Mouse (Mus musculus) neural tube, embryonic 11.5 days (tissue): ENCODE results near the gene Rack1. TPM values are rescaled to one million over a fixed set of nuclear protein-coding genes. Genes with fewer than 3 reads are reported as not detected.

Source experiments
- ATAC-seq: fragments of 200-750 bp; cut with Nextera tagmentation; 2 replicates; pipeline ENCODE4 v1.8.0; 2017; ENCODE audit warnings: moderate number of reproducible peaks, mild to moderate bottlenecking, moderate TSS enrichment, moderate library complexity; ENCODE audit not compliant: insufficient read depth, low FRiP score, low TSS enrichment
- DNase-seq: peaks from one replicate; pipeline ENCODE4 v3.0.0-alpha.2; 2015; ENCODE audit warnings: low spot score
- H3K27ac ChIP-seq: fragments of 300-500 bp; sonication (generic); 2 replicates; pipeline ENCODE4 v1.5.1; 2014; ENCODE audit warnings: low read depth, mild to moderate bottlenecking, low read length
- H3K27me3 ChIP-seq: fragments of 300-500 bp; sonication (generic); 2 replicates; pipeline ENCODE4 v1.6.1; 2014; ENCODE audit warnings: mild to moderate bottlenecking, low read length, mixed read lengths; ENCODE audit not compliant: control insufficient read depth, insufficient read depth
- H3K36me3 ChIP-seq: fragments of 300-500 bp; sonication (generic); 2 replicates; pipeline ENCODE4 v1.6.1; 2014; ENCODE audit warnings: mild to moderate bottlenecking, low read length, moderate library complexity, mixed read lengths; ENCODE audit not compliant: control insufficient read depth, insufficient read depth
- H3K4me1 ChIP-seq: fragments of 300-500 bp; sonication (generic); 2 replicates; pipeline ENCODE4 v1.6.1; 2014; ENCODE audit warnings: low read length, mixed read lengths; ENCODE audit not compliant: control insufficient read depth, insufficient read depth
- H3K4me2 ChIP-seq: fragments of 300-500 bp; sonication (generic); 2 replicates; pipeline ENCODE4 v1.6.1; 2014; ENCODE audit warnings: low read depth, mild to moderate bottlenecking, moderate library complexity
- H3K4me3 ChIP-seq: fragments of 300-500 bp; sonication (generic); 2 replicates; pipeline ENCODE4 v1.5.1; 2014; ENCODE audit warnings: low read depth, low read length
- H3K9ac ChIP-seq: fragments of 300-500 bp; sonication (generic); 2 replicates; pipeline ENCODE4 v1.6.1; 2014; ENCODE audit warnings: mild to moderate bottlenecking, low read length
- H3K9me3 ChIP-seq: fragments of 300-500 bp; sonication (generic); 2 replicates; pipeline ENCODE4 v1.6.1; 2016; ENCODE audit warnings: low read length; ENCODE audit not compliant: control insufficient read depth
- WGBS: fragments of 180-500 bp; shearing (Covaris S2); extraction: QIAGEN DNeasy Blood & Tissue Kit; methylation state at CpG from one replicate; pipeline ENCODE4 v1.1.7; 2014; 5-methylcytosine and 5-hydroxymethylcytosine counted together
- polyA plus RNA-seq: library from polyadenylated mRNA; unstranded; fragments of >200 nt; fragmentation: Nextera tagmentation; extraction: Ambion mirVana; gene quantifications from 2 replicates; pipeline ENCODE4 v1.2.1, GENCODE M21; 2014

Gene Rack1
- polyA plus RNA-seq, 1 experiment from 2014 or later: 652 TPM

DNA sequence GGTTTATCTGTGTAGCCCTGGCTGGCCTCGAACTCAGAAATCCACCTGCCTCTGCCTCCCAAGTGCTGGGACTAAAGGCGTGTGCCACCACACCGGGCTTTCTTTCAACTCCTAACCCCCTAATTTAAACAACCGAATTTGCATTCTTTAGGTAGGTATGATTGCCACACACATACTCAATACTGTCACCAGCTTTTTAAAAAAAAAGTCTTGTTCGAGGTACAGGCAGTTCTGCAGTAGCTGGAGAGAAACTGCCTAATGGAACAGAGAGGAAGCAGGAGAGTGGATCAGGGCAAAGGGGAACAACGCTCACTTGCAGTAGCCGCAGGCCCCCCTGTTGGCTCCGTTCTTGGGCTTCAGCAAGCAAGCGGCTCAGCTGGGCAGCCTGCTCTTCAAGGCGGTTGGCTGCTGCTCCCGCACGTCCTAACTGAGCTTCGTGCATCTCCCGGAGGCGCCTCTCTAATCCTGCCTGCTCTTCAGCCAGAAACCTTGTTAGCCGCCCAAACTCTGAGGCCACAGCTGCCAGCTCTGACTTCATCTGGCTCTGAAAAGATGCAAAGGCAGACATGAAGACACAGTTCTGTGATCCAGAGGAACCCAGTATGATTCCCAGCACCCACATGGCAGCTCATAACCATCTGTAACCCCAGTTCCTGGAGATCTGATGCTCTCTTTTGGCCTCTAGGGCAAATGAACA lies 8.8 kb downstream of the Rack1 start:
- H3K36me3 ChIP-seq: peaks cover 27% of the 10 kb centered on the region
- no peak for DNase-seq
- H3K27me3 ChIP-seq: no peaks in the 10 kb centered on the region
- no peak for ATAC-seq
- H3K4me3 ChIP-seq: no peak overlapping the region
- H3K4me2 ChIP-seq: no peak overlapping the region
- no peaks in the 10 kb centered on the region for H3K9me3 ChIP-seq
- 74% methylated on average over 16 of the region's 16 CpGs for WGBS
- no peak overlapping the region for H3K27ac ChIP-seq
- H3K4me1 ChIP-seq: no peaks in the 10 kb centered on the region
- H3K9ac ChIP-seq: no peak overlapping the region

DNA sequence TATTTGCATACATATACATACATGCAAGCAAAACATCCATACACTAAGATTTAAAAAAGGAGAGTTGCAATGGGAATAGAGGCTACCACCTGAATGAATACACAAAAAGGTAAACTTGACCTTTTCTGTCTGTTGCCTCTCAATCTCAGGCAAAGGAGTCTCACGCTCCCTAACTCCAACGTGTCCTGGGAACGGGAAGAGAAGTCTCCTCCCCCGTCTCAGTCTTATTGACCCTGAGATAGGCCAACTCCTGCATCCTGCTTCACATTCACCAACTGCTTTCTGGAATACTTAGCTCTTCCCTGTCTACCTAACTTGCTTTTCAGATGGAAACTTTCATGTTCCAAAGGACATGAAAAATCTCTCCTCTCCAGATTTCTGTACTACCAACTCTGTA lies 9.3 kb downstream of the Rack1 start:
- ATAC-seq (no peak), DNase-seq (no peak)
- Histone ChIP-seq H3K27ac (no peak overlapping the region), H3K9ac (no peak overlapping the region), H3K4me1 (no peaks in the 10 kb centered on the region; the same call in 1 of the 2 replicates), H3K4me2 (no peak overlapping the region), H3K27me3 (no peaks in the 10 kb centered on the region), H3K9me3 (no peaks in the 10 kb centered on the region), H3K4me3 (no peak overlapping the region), H3K36me3 (peaks cover 22% of the 10 kb centered on the region)
- 78% methylated on average over 4 of the region's 4 CpGs for WGBS

DNA sequence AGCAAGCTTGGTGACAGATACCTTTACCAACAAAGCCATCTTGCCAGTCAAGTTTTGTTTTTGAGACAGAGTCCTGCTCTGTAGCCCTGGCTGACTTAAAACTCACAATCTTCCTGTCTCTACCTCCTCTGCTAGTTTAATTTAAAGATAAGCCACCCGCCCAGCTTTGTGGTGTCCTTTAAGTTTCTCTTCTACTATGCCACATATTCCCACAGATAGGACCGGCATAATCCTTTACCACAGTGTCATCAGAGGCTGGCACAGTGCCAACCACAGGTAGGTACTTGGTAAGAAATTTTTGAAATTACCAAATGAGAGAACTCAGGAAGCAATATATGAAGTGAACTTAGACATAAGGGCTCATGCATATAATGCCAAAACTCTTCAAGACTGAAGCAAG lies 10.0 kb downstream of the Rack1 start:
- ATAC-seq: no peak
- 92% methylated on average over 2 of the region's 2 CpGs for WGBS
- peaks cover 4% of the 10 kb centered on the region; the same call in 1 of the 2 replicates for H3K4me1 ChIP-seq

DNA sequence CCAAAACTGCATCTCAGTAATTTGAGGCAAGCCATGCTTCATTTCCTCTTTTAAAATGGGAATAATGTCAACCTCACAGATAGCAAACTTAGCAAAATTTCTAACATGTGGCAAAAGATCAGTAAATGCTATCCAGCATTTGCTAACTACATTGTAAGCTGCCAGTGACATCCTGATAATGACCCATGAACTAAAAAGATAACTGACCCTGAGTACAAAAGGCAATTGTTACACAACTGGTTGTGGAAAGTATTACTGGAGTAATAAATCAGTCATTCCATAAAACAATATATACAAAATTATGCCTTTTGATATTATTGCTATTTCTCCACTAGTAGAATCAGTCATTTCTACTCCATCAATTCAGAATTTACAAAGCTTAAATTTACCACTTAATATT lies 13.7 kb downstream of the Rack1 start:
- Histone ChIP-seq H3K36me3 (peaks cover 9% of the 10 kb centered on the region), H3K9ac (no peak overlapping the region), H3K27me3 (no peaks in the 10 kb centered on the region), H3K9me3 (no peaks in the 10 kb centered on the region), H3K4me2 (no peak overlapping the region), H3K4me3 (no peak overlapping the region), H3K4me1 (peaks cover 7% of the 10 kb centered on the region; the same call in 1 of the 2 replicates), H3K27ac (no peak overlapping the region)
- DNase-seq: no peak
- no peak for ATAC-seq

More for the DNA sequence above, 10.0 kb downstream of the Rack1 start:
- Histone ChIP-seq H3K9ac (no peak overlapping the region), H3K27ac (no peak overlapping the region), H3K4me3 (no peak overlapping the region), H3K4me2 (no peak overlapping the region), H3K9me3 (no peaks in the 10 kb centered on the region), H3K27me3 (no peaks in the 10 kb centered on the region), H3K36me3 (peaks cover 20% of the 10 kb centered on the region)
- no peak for DNase-seq

DNA sequence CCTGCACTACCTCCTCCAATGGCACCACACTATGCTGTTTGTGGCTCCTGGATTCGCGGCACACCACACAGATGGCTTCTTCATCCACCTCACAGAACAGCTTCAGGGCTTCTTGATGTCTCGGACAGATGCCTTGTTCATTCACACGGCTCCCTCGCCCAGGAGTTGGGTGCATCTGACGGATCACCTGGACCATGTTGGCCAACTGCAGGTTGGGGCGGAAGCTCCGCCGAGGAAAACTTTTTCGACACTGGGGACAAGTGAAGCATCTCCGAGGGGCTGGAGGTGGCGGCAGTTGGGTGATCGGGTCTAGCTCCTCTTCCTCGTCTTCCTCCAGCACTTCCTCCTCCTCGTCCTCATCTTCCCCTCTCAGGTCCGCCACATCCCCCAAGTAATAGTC lies 15.7 kb downstream of the Rack1 start:
- H3K27ac ChIP-seq: no peak overlapping the region

DNA sequence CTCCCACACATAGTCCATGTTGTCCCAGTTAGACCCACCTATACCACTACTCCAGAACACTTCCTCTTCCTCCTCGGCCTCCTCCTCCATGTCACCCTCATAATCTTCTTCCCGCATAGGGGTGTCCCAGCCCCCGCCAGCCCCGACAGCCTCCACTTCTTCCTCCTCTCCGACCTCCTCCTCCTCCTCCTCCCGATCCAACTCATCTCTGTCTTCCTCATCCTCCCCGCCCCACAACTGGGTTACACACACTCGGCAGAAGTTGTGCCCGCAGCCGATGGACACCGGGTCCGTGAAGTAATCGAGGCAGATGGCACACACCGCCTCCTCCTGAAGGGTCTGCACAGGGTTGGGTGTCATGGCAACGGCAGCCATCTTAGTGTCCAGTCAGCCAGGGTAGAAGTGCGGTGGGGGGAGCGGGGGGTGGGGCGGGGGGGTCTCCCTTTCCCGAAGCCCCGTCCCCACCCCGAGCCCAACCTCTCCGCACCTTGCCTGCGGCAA lies 16.2 kb downstream of the Rack1 start:
- Histone ChIP-seq H3K9ac (peak overlapping the region; percentile 74), H3K9me3 (no peaks in the 10 kb centered on the region), H3K36me3 (peaks cover 2% of the 10 kb centered on the region; the same call in 1 of the 2 replicates), H3K27ac (no peak overlapping the region), H3K4me1 (peaks cover 7% of the 10 kb centered on the region; the same call in 1 of the 2 replicates), H3K4me3 (peak overlapping the region; percentile 66), H3K4me2 (peak overlapping the region; percentile 79), H3K27me3 (no peaks in the 10 kb centered on the region)
- ATAC-seq (peak; percentile 73), DNase-seq (peak; percentile 64)
- 4% methylated on average over 17 of the region's 23 CpGs for WGBS

More for the DNA sequence above, 15.7 kb downstream of the Rack1 start:
- H3K9ac ChIP-seq: no peak overlapping the region
- H3K4me3 ChIP-seq: peak overlapping the region; percentile 66
- no peaks in the 10 kb centered on the region for H3K27me3 ChIP-seq
- 83% methylated on average over 15 of the region's 16 CpGs for WGBS
- DNase-seq (no peak), ATAC-seq (no peak)
- H3K9me3 ChIP-seq: no peaks in the 10 kb centered on the region
- H3K36me3 ChIP-seq: peaks cover 2% of the 10 kb centered on the region; the same call in 1 of the 2 replicates
- H3K4me2 ChIP-seq: peak overlapping the region; percentile 79
- H3K4me1 ChIP-seq: peaks cover 7% of the 10 kb centered on the region; the same call in 1 of the 2 replicates

DNA sequence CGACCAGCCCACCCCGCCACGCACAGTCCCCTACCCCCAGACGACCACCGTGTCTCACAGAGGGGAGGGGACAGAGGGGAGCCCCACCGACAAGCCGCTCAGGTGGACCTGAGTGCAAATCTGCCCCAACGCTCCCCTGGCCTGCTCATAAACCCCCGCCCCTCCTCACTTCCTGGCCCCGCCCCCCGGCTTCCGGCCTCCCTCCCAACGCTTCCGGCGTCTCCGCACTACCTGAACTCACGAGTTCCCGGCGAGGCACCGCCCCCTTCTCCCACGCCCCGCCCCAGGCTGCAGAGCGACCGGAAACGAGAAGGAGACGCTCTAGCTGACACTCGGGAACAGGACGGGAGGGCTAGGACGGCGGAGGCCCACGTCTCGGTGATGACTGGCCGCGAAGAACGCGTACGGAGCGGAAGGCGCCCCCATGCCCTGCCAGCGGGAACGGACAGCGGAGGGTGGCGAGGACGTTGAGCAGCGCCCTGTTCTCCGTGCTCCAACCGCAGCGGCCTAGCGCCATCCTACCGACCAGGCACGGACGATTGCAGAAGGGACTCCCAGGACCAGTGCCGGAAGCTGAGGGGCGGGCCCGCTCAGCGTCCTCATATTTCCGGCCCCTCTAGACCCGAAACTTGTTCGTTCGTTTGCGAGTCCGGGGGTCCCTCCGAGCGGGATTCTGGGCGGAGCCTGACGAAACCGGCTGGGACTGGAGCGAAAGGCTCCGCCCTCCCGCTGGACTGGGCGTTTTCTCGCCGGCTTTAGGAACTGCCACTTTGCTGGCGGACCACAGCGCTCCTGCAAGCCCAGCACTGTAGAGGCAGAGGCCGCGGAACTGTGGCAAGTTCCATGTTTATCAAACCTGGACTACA lies 16.9 kb downstream of the Rack1 start, which contains the start of gene Trim41:
Trim41 (minus strand) TSS at position 554 of the 866 bp plus-strand sequence.
- H3K27me3 ChIP-seq: no peaks in the 10 kb centered on the region
- H3K4me1 ChIP-seq: peaks cover 7% of the 10 kb centered on the region; the same call in 1 of the 2 replicates
- WGBS: under 1% methylated on average over 69 of the region's 77 CpGs
- H3K4me3 ChIP-seq: peak within 1 kb of the TSS; percentile 66
- ATAC-seq: peak; percentile 97
- DNase-seq: peak; percentile 99
- no peaks in the 10 kb centered on the region for H3K9me3 ChIP-seq
- H3K4me2 ChIP-seq: peak within 1 kb of the TSS; percentile 79
- no peaks in the 10 kb centered on the region for H3K36me3 ChIP-seq
- peak within 1 kb of the TSS; percentile 83 for H3K27ac ChIP-seq
- peak within 1 kb of the TSS; percentile 74 for H3K9ac ChIP-seq

DNA sequence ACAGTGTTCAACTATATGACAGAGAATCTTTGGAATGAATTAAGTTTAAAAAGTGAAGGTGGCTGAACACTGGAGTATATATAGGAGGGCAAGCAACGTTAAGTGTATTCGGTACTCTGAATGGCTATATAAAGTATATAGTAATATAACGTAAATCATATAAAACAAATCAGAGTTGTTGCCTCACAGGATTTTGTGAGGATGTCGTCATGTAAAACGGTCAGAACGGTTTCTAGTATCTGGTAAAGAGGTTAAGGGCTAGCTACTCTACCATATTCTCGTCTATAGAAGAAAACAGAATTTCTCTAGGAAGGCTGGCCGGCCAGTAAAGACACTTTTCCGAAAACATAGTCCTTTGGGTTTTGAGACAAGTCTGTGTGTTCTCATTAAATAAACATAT lies 17.7 kb downstream of the Rack1 start:
- Histone ChIP-seq H3K27me3 (no peaks in the 10 kb centered on the region), H3K9ac (peak overlapping the region; percentile 74), H3K9me3 (no peaks in the 10 kb centered on the region), H3K36me3 (no peaks in the 10 kb centered on the region), H3K27ac (peak overlapping the region; percentile 83; the same call in 1 of the 2 replicates), H3K4me2 (peak overlapping the region; percentile 79), H3K4me3 (peak overlapping the region; percentile 66), H3K4me1 (peaks cover 7% of the 10 kb centered on the region; the same call in 1 of the 2 replicates)
- ATAC-seq (peak; percentile 5; the same call in 1 of the 2 replicates), DNase-seq (no peak)
- WGBS: 9% methylated on average over 9 of the region's 9 CpGs
